Mouse (Mus musculus): ENCODE measurements around the gene Acrbp.
"Not testable (repeated sequence)": the region's sequence is repeated elsewhere in the genome, so short reads cannot be mapped to it uniquely, and the experiment has no call there.

Acrbp gene

GRCm38 (mm10) chr6:125049678-125050077, at the start of gene Acrbp:
TSS of gene Acrbp (plus strand) at chr6:125049689.
- no peak for DNase-seq (ENCODE audit: low spot score in 2 of 2)

- DNase-seq (ENCODE audit: low spot score in 2 of 2) = no peak
Observed at GRCm38 (mm10) chr6:125003706-125004105, 45.8 kb upstream of the Acrbp start.

DNA sequence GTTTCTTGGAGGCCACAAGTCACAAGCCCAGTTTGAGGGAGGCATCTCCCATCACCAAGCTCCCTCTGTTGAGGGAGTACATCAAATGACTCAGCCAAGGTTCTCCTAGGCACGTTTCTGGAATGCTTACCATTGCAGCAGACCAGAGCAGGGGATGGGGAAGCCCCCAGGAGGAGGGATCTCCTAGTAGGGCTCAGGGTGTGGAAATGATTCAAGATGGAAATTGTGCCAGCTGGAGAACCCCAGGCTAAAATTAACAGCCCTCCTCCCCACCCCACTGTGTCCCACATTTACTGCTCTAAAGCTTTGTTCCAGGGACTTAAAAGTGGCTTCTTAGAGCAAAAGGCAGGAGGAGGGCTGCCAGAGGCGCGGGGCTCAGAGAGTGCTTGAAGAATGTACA, 44.4 kb upstream of the Acrbp start:
- DNase-seq (ENCODE audit: low spot score in 2 of 2) = no peak

DNA sequence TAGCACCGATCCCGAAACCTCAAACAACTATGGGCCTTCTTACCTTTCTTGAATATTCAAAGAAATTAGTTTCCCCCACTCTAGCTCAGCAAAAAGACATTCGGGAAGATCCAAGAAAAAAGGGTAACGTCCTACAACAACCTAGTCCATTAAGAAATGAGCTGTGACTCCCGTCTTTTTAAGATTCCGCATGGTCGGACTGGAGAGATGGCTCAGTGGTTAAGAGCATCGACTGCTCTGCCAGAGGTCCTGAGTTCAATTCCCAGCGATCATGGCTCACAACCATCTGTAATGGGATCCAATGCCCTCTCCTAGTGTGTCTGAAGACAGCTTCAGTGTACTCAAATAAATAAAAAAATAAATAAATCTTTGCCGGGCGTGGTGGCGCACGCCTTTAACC, 41.4 kb upstream of the Acrbp start:
- DNase-seq (ENCODE audit: low spot score in 2 of 2) = peak in 1 of 2 experiments; percentile 14

DNA sequence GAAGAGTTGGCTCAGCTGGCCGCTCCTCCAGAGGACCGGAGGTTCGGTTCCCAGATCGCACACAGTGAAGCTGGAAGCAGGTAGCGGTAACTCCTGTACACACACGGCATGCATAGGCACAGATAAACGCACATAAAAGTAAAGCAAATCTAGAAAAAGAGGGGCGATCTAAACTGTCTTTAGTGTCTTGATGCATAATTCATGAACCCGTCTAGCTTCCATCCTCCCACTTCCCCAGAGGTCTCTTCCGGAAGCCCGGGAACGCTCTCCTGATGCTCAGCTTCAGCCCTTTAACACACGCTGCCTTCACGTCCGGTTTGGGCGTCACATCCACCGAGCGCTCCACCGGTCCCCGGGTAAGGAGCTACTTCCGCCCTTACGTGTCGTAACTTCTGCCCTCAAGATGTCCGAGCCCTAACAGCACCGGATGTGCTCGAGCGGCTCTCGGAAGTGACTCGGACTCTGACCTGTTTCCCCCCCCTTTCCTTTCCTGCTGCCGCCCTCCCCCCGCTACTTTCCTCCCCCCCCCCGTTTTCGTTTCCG, 40.8 kb upstream of the Acrbp start:
- DNase-seq (ENCODE audit: low spot score in 2 of 2) = peak; percentile 98 to 99

GRCm38 (mm10) chr6:125009129-125009180, 40.5 kb upstream of the Acrbp start, which contains the start of gene Zfp384:
TSS of gene Zfp384 (plus strand) at chr6:125009145.
- DNase-seq (ENCODE audit: low spot score in 2 of 2) = no peak

DNA sequence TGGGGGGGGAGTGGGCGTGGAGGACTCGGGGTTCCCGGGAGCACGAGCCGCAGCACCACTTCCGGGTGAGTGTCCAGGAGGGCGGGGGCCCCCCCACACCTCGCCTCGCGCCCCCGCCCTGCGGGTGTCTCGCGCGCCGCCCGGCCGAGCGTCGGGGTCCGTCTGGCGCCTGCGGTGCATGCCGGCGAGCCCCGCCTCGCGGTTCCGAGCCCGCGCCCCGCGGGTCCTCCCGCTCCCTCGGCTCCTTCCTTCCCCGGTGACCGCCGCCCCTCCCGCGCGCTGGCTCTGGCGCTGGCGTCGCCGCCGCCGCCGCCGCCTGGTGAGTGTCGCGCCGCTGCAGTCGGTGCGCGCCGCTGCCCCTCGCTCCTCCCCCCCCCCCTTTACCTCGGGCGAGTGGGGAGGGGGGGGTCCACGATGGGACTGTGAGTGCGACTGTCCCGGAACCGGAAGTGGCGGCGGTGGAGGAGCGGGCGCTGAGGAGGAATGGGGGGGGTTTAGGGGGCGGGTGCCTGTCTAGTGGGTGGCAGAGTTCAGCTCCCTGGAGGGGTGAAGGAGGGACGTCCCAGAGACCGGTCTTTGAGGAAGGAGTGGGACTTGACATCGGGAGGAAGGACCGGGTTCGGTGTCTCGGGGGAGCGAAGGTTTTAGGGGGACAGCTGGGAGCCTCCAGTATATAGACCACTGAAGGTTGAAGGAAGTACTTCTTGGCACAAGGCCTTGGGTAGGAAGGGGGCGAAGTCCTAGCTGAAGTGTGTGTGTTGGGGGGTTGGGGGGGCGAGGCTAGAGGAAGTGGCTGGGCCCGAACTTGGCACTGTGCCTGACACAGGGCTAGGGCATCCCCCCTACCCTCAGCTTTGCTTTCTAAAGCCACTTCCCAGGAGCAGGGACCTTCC, 40.1 kb upstream of the Acrbp start:
- DNase-seq (ENCODE audit: low spot score in 2 of 2) = peak; percentile 73 to 80

DNA sequence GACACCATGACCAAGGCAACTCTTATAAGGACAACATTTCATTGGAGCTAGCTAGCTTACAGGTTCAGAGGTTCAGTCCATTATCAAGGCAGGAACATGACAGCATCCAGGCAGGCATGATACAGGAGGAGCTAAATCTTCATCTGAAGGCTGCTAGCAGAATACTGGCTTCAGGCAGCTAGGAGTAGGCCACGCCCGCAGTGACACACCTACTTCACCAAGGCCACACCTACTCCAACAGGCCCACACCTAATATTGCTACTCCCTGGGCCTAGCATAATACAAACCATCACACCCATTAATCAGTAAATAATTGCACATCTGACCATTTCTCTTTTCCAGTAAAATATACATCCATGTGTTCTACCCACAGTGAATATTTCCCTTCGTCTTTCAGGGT, 31.8 kb upstream of the Acrbp start:
- DNase-seq (ENCODE audit: low spot score in 2 of 2) = no peak

DNA sequence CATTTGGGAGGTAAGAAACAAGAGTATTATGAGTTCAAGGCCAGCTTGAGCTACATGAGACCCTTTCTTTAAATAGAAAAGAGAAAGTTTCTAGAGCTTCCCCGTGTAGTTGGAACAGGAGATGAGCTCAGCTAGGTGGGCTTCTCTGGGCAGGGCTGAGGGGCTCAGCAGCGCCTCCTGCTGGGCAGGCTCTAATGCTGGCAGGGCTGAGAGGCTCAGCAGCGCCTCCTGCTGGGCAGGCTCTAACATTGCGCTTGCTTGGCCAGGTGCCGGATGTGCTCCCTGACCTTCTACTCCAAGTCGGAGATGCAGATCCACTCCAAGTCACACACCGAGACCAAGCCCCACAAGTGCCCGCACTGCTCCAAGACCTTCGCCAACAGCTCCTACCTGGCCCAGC, 19.0 kb upstream of the Acrbp start:
- DNase-seq (ENCODE audit: low spot score in 2 of 2) = not testable (repeated sequence)

DNA sequence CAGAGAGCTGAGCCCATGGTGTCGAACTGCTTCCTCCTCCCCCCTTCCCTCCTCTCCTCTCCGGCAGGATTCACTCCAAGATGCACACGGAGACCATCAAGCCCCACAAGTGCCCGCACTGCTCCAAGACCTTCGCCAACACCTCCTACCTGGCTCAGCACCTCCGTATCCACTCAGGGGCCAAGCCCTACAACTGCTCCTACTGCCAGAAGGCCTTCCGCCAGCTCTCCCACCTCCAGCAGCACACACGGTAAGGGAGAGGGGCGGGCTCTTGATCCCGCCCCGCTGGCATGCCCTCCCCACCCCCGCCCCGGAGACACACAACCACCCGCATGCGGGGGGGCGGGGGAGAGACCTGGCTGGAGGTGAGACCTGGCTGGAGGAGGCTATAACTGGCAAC, 17.9 kb upstream of the Acrbp start:
- DNase-seq (ENCODE audit: low spot score in 2 of 2) = no peak

- no peak for DNase-seq (ENCODE audit: low spot score in 2 of 2)
Observed at GRCm38 (mm10) chr6:125038666-125039065, 10.8 kb upstream of the Acrbp start.

DNA sequence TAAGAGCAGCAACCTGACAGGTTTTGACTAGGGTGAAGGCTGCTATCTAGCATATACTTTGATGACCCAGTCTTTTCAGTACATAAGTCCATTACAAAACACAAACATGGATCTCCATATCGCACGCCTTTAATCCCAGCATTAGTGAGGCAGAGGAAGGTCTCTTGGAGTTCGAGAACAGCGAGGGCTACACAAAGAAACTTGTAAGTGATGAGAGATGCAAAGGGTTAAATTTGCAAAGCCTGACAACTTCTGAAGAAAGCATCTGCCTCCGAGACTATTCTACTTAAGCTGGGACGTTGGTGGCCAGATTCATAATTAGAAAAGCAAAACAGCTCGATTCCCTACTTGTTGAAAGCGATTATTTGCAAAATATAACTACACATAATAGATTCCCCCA, 10.4 kb upstream of the Acrbp start:
- peak in 1 of 2 experiments; percentile 21 for DNase-seq (ENCODE audit: low spot score in 2 of 2)

DNA sequence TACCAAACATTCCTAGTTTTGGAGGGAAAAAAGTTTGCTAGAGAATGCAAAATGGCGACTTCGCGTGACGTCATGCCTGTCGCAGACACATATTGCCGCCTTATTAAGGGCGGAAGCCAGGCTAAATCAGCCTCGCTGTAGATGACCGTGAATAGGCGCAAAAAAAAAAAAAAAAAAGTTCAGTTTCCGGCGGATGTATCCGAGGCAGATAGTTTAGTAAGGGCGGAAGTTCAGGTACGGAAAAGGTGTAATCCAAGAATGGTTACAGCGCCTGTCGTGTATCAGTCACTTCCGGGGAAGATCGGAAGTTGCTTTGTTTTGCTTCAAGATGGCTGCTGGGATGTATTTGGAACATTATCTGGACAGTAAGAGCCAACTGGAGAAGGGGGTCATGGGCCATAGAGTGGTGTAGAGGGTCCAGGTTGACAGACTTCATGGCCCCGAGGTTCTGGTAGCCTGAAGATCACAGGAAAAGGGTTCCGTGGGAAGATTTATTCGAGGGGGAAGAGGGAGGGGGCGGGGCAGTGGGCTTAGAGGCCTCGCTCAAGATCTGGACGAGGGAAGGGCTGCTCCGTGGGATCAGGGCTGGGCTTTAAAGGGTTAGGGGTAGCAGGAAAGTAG, 9.8 kb upstream of the Acrbp start, which contains the start of gene Ing4:
Gene Ing4, plus strand, starts transcription at position 228 of the 621 bp plus-strand sequence.
- DNase-seq (ENCODE audit: low spot score in 2 of 2) = peak; percentile 87 to 92

- no peak for DNase-seq (ENCODE audit: low spot score in 2 of 2)
Observed at GRCm38 (mm10) chr6:125040221-125040620, 9.3 kb upstream of the Acrbp start.

DNA sequence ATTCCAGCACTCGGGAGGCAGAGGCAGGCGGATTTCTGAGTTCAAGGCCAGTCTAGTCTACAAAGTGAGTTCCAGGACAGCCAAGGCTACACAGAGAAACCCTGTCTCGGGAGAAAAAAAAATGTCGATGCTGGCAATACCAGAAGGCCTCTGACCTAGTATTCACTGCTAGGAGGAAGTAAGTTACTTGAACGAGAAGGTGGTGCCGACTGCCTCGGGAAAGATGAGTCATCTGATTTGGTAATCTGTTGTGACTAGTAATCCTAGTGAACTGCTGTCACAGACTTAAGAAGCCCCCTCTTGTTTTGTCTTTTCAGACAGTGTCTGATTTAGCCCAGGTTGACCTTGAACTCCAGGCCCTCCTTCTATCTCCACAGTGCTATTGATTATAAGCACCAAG, 8.4 kb upstream of the Acrbp start:
- DNase-seq (ENCODE audit: low spot score in 2 of 2) = no peak

- DNase-seq (ENCODE audit: low spot score in 2 of 2) = no peak
Observed at GRCm38 (mm10) chr6:125042081-125042480, 7.4 kb upstream of the Acrbp start.

DNA sequence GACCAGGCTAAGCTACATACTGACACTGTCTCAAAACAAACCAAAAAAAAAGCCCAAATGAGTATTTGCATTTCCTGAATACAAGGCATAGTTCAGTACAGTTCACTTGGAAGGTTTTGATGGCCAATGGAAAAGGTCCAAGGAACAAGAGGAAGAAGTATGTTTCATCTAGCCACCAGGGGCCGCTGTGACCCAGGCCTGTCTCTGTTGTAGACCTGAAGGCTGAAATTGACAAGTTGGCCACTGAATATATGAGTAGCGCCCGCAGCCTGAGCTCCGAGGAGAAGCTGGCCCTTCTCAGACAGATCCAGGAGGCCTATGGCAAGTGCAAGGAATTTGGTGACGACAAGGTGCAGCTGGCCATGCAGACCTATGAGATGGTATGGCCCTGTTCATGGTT, 2.8 kb upstream of the Acrbp start:
- DNase-seq (ENCODE audit: low spot score in 2 of 2) = peak; percentile 42 to 74

GRCm38 (mm10) chr6:125051237-125051636, 1.7 kb downstream of the Acrbp start:
- no peak for DNase-seq (ENCODE audit: low spot score in 2 of 2)

- no peak for DNase-seq (ENCODE audit: low spot score in 2 of 2)
Observed at GRCm38 (mm10) chr6:125061493-125061892, 12.0 kb downstream of the Acrbp start.

DNA sequence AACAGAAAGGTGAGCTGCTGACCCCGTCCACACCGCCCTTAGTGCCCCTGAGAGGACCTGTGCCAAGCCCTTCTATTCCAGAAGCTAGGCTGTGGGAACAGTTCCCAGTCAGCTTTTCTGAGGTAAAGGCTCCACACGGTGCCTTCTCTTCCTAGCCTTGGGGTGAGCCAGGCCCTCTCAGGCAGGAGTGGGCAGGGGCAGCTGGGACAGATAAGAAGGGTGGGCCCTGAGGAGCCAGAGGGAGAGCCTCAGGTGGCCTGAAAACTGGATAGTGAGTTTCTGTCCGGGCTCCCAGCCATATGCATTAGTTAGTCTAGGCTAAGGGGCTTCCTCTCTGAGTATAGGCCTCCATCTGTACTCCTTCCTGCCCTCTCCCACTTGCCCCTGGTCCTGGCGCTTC, 13.0 kb downstream of the Acrbp start:
- DNase-seq (ENCODE audit: low spot score in 2 of 2) = no peak

- no peak for DNase-seq (ENCODE audit: low spot score in 2 of 2)
Observed at GRCm38 (mm10) chr6:125063906-125064305, 14.4 kb downstream of the Acrbp start.

- not testable (repeated sequence) for DNase-seq (ENCODE audit: low spot score in 2 of 2)
Observed at GRCm38 (mm10) chr6:125065223-125065622, 15.7 kb downstream of the Acrbp start.

GRCm38 (mm10) chr6:125067571-125067995, 18.1 kb downstream of the Acrbp start, which contains the start of gene Lpar5:
TSS of gene Lpar5 (plus strand) at chr6:125067920.
- no peak for DNase-seq (ENCODE audit: low spot score in 2 of 2)
